Mouse (Mus musculus): ENCODE measurements around the gene Abl2.

- TF ChIP-seq POLR2A (IDR thresholded peaks at IDR 0.05; ENCODE audit: low read depth, low read length) (no peak), EP300 (IDR thresholded peaks at IDR 0.05; ENCODE audit: low read length) (no peak), ZKSCAN1 (IDR thresholded peaks at IDR 0.05; ENCODE audit: borderline replicate concordance, low read depth, low read length) (no peak), ZNF384 (IDR thresholded peaks at IDR 0.05; ENCODE audit: low read depth, low read length) (no peak), BHLHE40 (IDR thresholded peaks at IDR 0.05; ENCODE audit: low read depth, low read length) (no peak), CTCF (conservative IDR thresholded peaks at IDR 0.05 in 1 of 2, IDR thresholded peaks at IDR 0.05 in 1 of 2; ENCODE audit: low read depth in 2 of 2, low read length in 2 of 2) (peak; percentile 43 to 62), MXI1 (IDR thresholded peaks at IDR 0.05; ENCODE audit: low read depth, low read length) (no peak), NELFE (IDR thresholded peaks at IDR 0.05; ENCODE audit: low read depth, low read length) (no peak), ZC3H11A (IDR thresholded peaks at IDR 0.05; ENCODE audit: low read depth, low read length) (no peak), HCFC1 (IDR thresholded peaks at IDR 0.05; ENCODE audit: low read depth, low read length) (no peak), NRF1 (IDR thresholded peaks at IDR 0.05; ENCODE audit: low read depth, low read length) (no peak)
Measured at GRCm38 (mm10) chr1:156676171-156676570, 117.6 kb downstream of the Abl2 start.
